Mouse (Mus musculus): ENCODE measurements around the gene Tnfrsf8.

GRCm38 (mm10) chr4:145284675-145285074 lies 30.3 kb downstream of the Tnfrsf8 start:
- no peak for TF ChIP-seq CTCF (IDR thresholded peaks at IDR 0.05; ENCODE audit: control insufficient read depth, insufficient read depth, insufficient replicate concordance, low read depth, low read length)
- no peak for TF ChIP-seq POLR2A (IDR thresholded peaks at IDR 0.05; ENCODE audit: control insufficient read depth, low read depth, low read length)
